Mouse (Mus musculus) ES-E14 (cell line): Measurements from ENCODE around the gene Gm13691. TPM values are rescaled to one million over a fixed set of nuclear protein-coding genes. Genes with fewer than 3 reads are reported as not detected.
"Not testable (repeated sequence)": the region's sequence is repeated elsewhere in the genome, so short reads cannot be mapped to it uniquely, and the experiment has no call there.

ENCODE experiments used
- DNase-seq: peaks from one replicate; pipeline ENCODE4 v3.0.0-alpha.2; 2013; ENCODE audit warnings: low read depth, low spot score
- H3K27ac ChIP-seq: 2 replicates; pipeline ENCODE4 v1.5.1; 2012; ENCODE audit warnings: low read depth, mild to moderate bottlenecking, low read length, moderate library complexity, mixed read lengths; ENCODE audit not compliant: poor library complexity, insufficient read depth, severe bottlenecking
- H3K36me3 ChIP-seq: 2 replicates; pipeline ENCODE4 v1.6.1; 2012; ENCODE audit warnings: mild to moderate bottlenecking, low read length, moderate library complexity, mixed read lengths; ENCODE audit not compliant: control insufficient read depth, poor library complexity, insufficient read depth, severe bottlenecking
- H3K4me1 ChIP-seq, 2 experiments: fragments of 150-350 bp in 1 of 2; sonication (generic) in 1 of 2; 2 replicates each; pipeline ENCODE4 v1.6.1; 2012; ENCODE audit warnings: low read length in 2 of 2, mild to moderate bottlenecking in 1 of 2, mixed read lengths in 1 of 2; ENCODE audit not compliant: control insufficient read depth in 2 of 2, insufficient read depth in 2 of 2, poor library complexity in 1 of 2
- H3K4me3 ChIP-seq, 2 experiments: fragments of 150-350 bp in 1 of 2; sonication (generic) in 1 of 2; 2 replicates each; pipeline ENCODE4 v1.5.1; 2012; ENCODE audit warnings: low read length in 2 of 2, low read depth in 1 of 2, mild to moderate bottlenecking in 1 of 2, mixed read lengths in 1 of 2; ENCODE audit not compliant: insufficient read depth in 1 of 2, poor library complexity in 1 of 2, severe bottlenecking in 1 of 2
- H3K9ac ChIP-seq: 2 replicates; pipeline ENCODE4 v1.6.1; 2012; ENCODE audit warnings: low read depth, mild to moderate bottlenecking, low read length, mixed read lengths; ENCODE audit not compliant: poor library complexity, insufficient read depth, severe bottlenecking
- H3K9me3 ChIP-seq: fragments of 150-350 bp; sonication (generic); 2 replicates; pipeline ENCODE4 v1.6.1; 2012; ENCODE audit warnings: low read depth, mild to moderate bottlenecking, low read length; ENCODE audit not compliant: control insufficient read depth, insufficient read depth
- CHD2 ChIP-seq: IDR thresholded peaks from 2 replicates; pipeline ENCODE4 v1.6.1; 2014; ENCODE audit warnings: mild to moderate bottlenecking, low read depth, low read length, inconsistent platforms
- HCFC1 ChIP-seq: IDR thresholded peaks from 2 replicates; pipeline ENCODE4 v1.6.1; 2012; ENCODE audit warnings: low read length, inconsistent platforms, borderline replicate concordance; ENCODE audit not compliant: insufficient read depth
- MAFK ChIP-seq: IDR thresholded peaks from 2 replicates; pipeline ENCODE4 v1.6.1; 2014; ENCODE audit warnings: mild to moderate bottlenecking, low read depth, low read length, inconsistent platforms; ENCODE audit not compliant: insufficient read depth
- ZC3H11A ChIP-seq: IDR thresholded peaks from 2 replicates; pipeline ENCODE4 v1.6.1; 2012; ENCODE audit warnings: low read depth, mild to moderate bottlenecking, inconsistent platforms, low read length, borderline replicate concordance
- ZNF384 ChIP-seq: IDR thresholded peaks from 2 replicates; pipeline ENCODE4 v1.6.1; 2012; ENCODE audit warnings: low read depth, low read length, inconsistent platforms
- in situ Hi-C, 2 experiments: fragments of 600-800 bp; cut with MboI; formaldehyde crosslinking; loops; one replicate each; pipeline ENCODE4 v1.15.1; 2025; ENCODE audit warnings: low sequenced_read_pairs in 2 of 2, inconsistent platforms in 1 of 2; ENCODE audit not compliant: unreplicated experiment in 2 of 2
- total RNA-seq: library from RNA; depleted of rRNA; stranded (reverse); fragments of 300-350 nt; gene quantifications from 2 replicates; pipeline ENCODE4 v1.2.3, GENCODE M21; 2012

Gene Gm13691
- total RNA-seq, 1 experiment: 3.7 TPM

GRCm38 (mm10) chr2:83972823-83973222 is 17.5 kb upstream of the Gm13691 start, which contains the start of gene Gm13696:
TSS of gene Gm13696 (plus strand) at chr2:83973123.
- DNase-seq, H3K27ac ChIP-seq, H3K36me3 ChIP-seq, H3K9me3 ChIP-seq, H3K4me1 ChIP-seq, in situ Hi-C loops, H3K9ac ChIP-seq, H3K4me3 ChIP-seq: not testable (repeated sequence)

- H3K4me1 ChIP-seq, H3K9me3 ChIP-seq, DNase-seq, H3K4me3 ChIP-seq, H3K36me3 ChIP-seq, H3K9ac ChIP-seq, in situ Hi-C loops, H3K27ac ChIP-seq: not testable (repeated sequence)
Observed at GRCm38 (mm10) chr2:83978633-83979032, 11.7 kb upstream of the Gm13691 start, which contains the start of gene Gm13694. TSS of gene Gm13694 (plus strand) at chr2:83978933.

GRCm38 (mm10) chr2:83984443-83984842 is 5.9 kb upstream of the Gm13691 start, which contains the start of gene Gm13697:
TSS of gene Gm13697 (plus strand) at chr2:83984743.
- H3K27ac ChIP-seq, H3K9ac ChIP-seq, H3K4me1 ChIP-seq, H3K4me3 ChIP-seq, H3K36me3 ChIP-seq, DNase-seq, in situ Hi-C loops, H3K9me3 ChIP-seq: not testable (repeated sequence)

GRCm38 (mm10) chr2:83993639-83994255 is 3.4 kb downstream of the Gm13691 start:
- H3K4me1 ChIP-seq, H3K4me3 ChIP-seq, H3K36me3 ChIP-seq, H3K9me3 ChIP-seq, H3K9ac ChIP-seq, DNase-seq, H3K27ac ChIP-seq, in situ Hi-C loops: not testable (repeated sequence)

- H3K4me3 ChIP-seq, in situ Hi-C loops, H3K9me3 ChIP-seq: not testable (repeated sequence)
Observed at GRCm38 (mm10) chr2:83994526-83994925, 4.2 kb downstream of the Gm13691 start.

GRCm38 (mm10) chr2:84008913-84009312 is 18.6 kb downstream of the Gm13691 start:
- Histone ChIP-seq H3K9me3 (no peaks in the 10 kb centered on the region), H3K4me3 (no peak overlapping the region), H3K27ac (no peak overlapping the region), H3K4me1 (no peaks in the 10 kb centered on the region), H3K36me3 (no peaks in the 10 kb centered on the region), H3K9ac (no peak overlapping the region)
- TF ChIP-seq ZNF384 (no peak), HCFC1 (no peak), ZC3H11A (no peak), CHD2 (no peak), MAFK (no peak)
- in situ Hi-C loops: no loop called here
- no peak for DNase-seq

More at GRCm38 (mm10) chr2:83994526-83994925, 4.2 kb downstream of the Gm13691 start:
- not testable (repeated sequence) for H3K36me3 ChIP-seq, H3K4me1 ChIP-seq, H3K27ac ChIP-seq, H3K9ac ChIP-seq, DNase-seq
